Mouse (Mus musculus): ENCODE data around the gene Drosha. TPM values are rescaled to one million over a fixed set of nuclear protein-coding genes. Genes with fewer than 3 reads are reported as not detected.

Drosha gene
- total RNA-seq (2023): 10 to 100 TPM; 32.3 to 32.7 TPM

GRCm38 (mm10) chr15:12824197-12824952, at the start of gene Drosha, which contains the start of gene 6030458C11Rik:
Gene Drosha, plus strand, starts transcription at chr15:12824815.
Gene 6030458C11Rik, minus strand, starts transcription at chr15:12824649.

Other genes with a start within 250 kb of the Drosha start
- under 1 TPM; 0.30 to 0.44 TPM for gene Pdzd2, start 84.9 kb upstream of the Drosha start, total RNA-seq (2023)
- 10 to 100 TPM; 14.1 to 15.6 TPM for gene 6030458C11Rik, start 166 bp upstream of the Drosha start, total RNA-seq (2023)

Measured in T-cell, adult 66 days (primary cell).